Mouse (Mus musculus) C2C12 (cell line): Measurements from ENCODE around the gene Prrg1. TPM values are rescaled to one million over a fixed set of nuclear protein-coding genes. Genes with fewer than 3 reads are reported as not detected.

Experiments
- H3K27me3 ChIP-seq: one replicate; pipeline ENCODE4 v1.6.1; 2011; ENCODE audit not compliant: control insufficient read depth, insufficient read depth, insufficient read length
- H3K36me3 ChIP-seq: one replicate; pipeline ENCODE4 v1.6.1; 2011; ENCODE audit not compliant: control insufficient read depth, insufficient read depth
- H3K4me3 ChIP-seq: one replicate; pipeline ENCODE4 v1.5.1; 2011; ENCODE audit warnings: mild to moderate bottlenecking, control low read depth; ENCODE audit not compliant: poor library complexity, insufficient read depth, severe bottlenecking
- H3K79me2 ChIP-seq: one replicate; pipeline ENCODE4 v1.6.1; 2011; ENCODE audit not compliant: control insufficient read depth, insufficient read depth
- H3K79me3 ChIP-seq: one replicate; pipeline ENCODE4 v1.6.1; 2011; ENCODE audit warnings: low read depth, control low read depth
- H3ac ChIP-seq: one replicate; pipeline ENCODE3; 2011; ENCODE audit warnings: low read depth; ENCODE audit not compliant: control insufficient read depth, insufficient read length
- CEBPB ChIP-seq: IDR thresholded peaks from one replicate; pipeline ENCODE4 v1.6.1; 2011; ENCODE audit warnings: low read depth, mild to moderate bottlenecking, control low read depth, moderate library complexity
- CTCF ChIP-seq: IDR thresholded peaks from one replicate; pipeline ENCODE4 v1.5.1; 2011; ENCODE audit not compliant: control insufficient read depth, insufficient read depth, insufficient read length
- FOSL1 ChIP-seq: IDR thresholded peaks from one replicate; pipeline ENCODE4 v1.8.0; 2011; ENCODE audit warnings: mild to moderate bottlenecking, low read length; ENCODE audit not compliant: poor library complexity, insufficient read depth, severe bottlenecking
- MAX ChIP-seq: IDR thresholded peaks from one replicate; pipeline ENCODE4 v1.6.1; 2011; ENCODE audit warnings: mild to moderate bottlenecking, control low read depth
- MYOD1 ChIP-seq: IDR thresholded peaks from one replicate; pipeline ENCODE4 v1.6.1; 2011; ENCODE audit warnings: low read depth; ENCODE audit not compliant: control insufficient read depth, insufficient read length
- MYOG ChIP-seq: IDR thresholded peaks from one replicate; pipeline ENCODE4 v1.6.1; 2011; ENCODE audit not compliant: control insufficient read depth, insufficient read length; ENCODE audit errors: extremely low read depth
- USF1 ChIP-seq: IDR thresholded peaks from one replicate; pipeline ENCODE4 v1.6.1; 2011; ENCODE audit warnings: low read depth, mild to moderate bottlenecking, control low read depth, moderate library complexity
- long read RNA-seq, 2 experiments: library from polyadenylated mRNA; unstranded; transcript quantifications; one replicate each; pipeline ENCODE4 v2.0.0; 2019 to 2020
- polyA plus RNA-seq: library from polyadenylated mRNA; unstranded; fragments of >200 nt; fragmentation: generic; extraction: Trizol; gene quantifications from one replicate; pipeline ENCODE4 v1.2.1, GENCODE M21; 2012; ENCODE audit warnings: missing spikeins

Gene Prrg1
- 1.1 TPM for polyA plus RNA-seq
- long read RNA-seq, experiment 1 = 0 reads
- long read RNA-seq, experiment 2, partial matches to known transcripts = 0 of 2 reads
- long read RNA-seq, experiment 2, other reads (novel, unspliced or antisense) = 0 of 2 reads

- H3K27me3 ChIP-seq = no peaks in the 10 kb centered on the region
- H3K36me3 ChIP-seq = no peaks in the 10 kb centered on the region
- H3K79me2 ChIP-seq = no peaks in the 10 kb centered on the region
These were observed at the start of gene Prrg1 for GRCm38 (mm10) chrX:78583202-78584004. Gene Prrg1, minus strand, starts transcription at chrX:78583896.

GRCm38 (mm10) chrX:78605814-78606213 is 22.1 kb upstream of the Prrg1 start:
- Histone ChIP-seq H3K36me3 (no peaks in the 10 kb centered on the region), H3K27me3 (no peaks in the 10 kb centered on the region), H3K79me3 (no peaks in the 10 kb centered on the region), H3ac (no peak overlapping the region), H3K79me2 (no peaks in the 10 kb centered on the region), H3K4me3 (no peak overlapping the region)
- TF ChIP-seq FOSL1 = no peak
- no peak for TF ChIP-seq CEBPB
- no peak for TF ChIP-seq USF1
- TF ChIP-seq MYOG = no peak
- no peak for TF ChIP-seq MYOD1
- no peak for TF ChIP-seq MAX
- TF ChIP-seq CTCF = no peak

More at GRCm38 (mm10) chrX:78583202-78584004, at the start of gene Prrg1:
- Histone ChIP-seq H3K79me3 (no peaks in the 10 kb centered on the region), H3K4me3 (peak within 1 kb of the TSS; percentile 30), H3ac (peak within 1 kb of the TSS; percentile 62)
- TF ChIP-seq USF1 = no peak
- TF ChIP-seq MYOD1 = no peak
- no peak for TF ChIP-seq CTCF
- no peak for TF ChIP-seq MAX
- no peak for TF ChIP-seq MYOG
- TF ChIP-seq FOSL1 = no peak
- TF ChIP-seq CEBPB = no peak

GRCm38 (mm10) chrX:78593138-78593537 is 9.4 kb upstream of the Prrg1 start:
- Histone ChIP-seq H3K79me2 (no peaks in the 10 kb centered on the region), H3K36me3 (no peaks in the 10 kb centered on the region), H3K27me3 (no peaks in the 10 kb centered on the region), H3K79me3 (no peaks in the 10 kb centered on the region), H3ac (no peak overlapping the region), H3K4me3 (no peak overlapping the region)
- TF ChIP-seq FOSL1 (no peak), MAX (no peak), MYOD1 (no peak), USF1 (no peak), MYOG (no peak), CTCF (no peak), CEBPB (no peak)

- Histone ChIP-seq H3K79me3 (no peaks in the 10 kb centered on the region), H3K79me2 (no peaks in the 10 kb centered on the region), H3K27me3 (no peaks in the 10 kb centered on the region), H3ac (no peak overlapping the region), H3K36me3 (no peaks in the 10 kb centered on the region), H3K4me3 (peak overlapping the region; percentile 30)
- TF ChIP-seq USF1 (no peak), MYOD1 (no peak), MYOG (no peak), FOSL1 (no peak), MAX (no peak), CEBPB (no peak)
These were observed 868 bp downstream of the Prrg1 start for GRCm38 (mm10) chrX:78582854-78583201.

- H3ac ChIP-seq = no peak overlapping the region
- no peak for TF ChIP-seq MYOG
- no peak for TF ChIP-seq USF1
- no peak for TF ChIP-seq FOSL1
- no peaks in the 10 kb centered on the region for H3K36me3 ChIP-seq
- H3K79me2 ChIP-seq = no peaks in the 10 kb centered on the region
- H3K79me3 ChIP-seq = no peaks in the 10 kb centered on the region
- H3K4me3 ChIP-seq = no peak overlapping the region
- no peaks in the 10 kb centered on the region for H3K27me3 ChIP-seq
These were observed 20.2 kb downstream of the Prrg1 start for GRCm38 (mm10) chrX:78563451-78563850.

- no peaks in the 10 kb centered on the region for H3K79me2 ChIP-seq
- H3K4me3 ChIP-seq = no peak overlapping the region
- H3K79me3 ChIP-seq = no peaks in the 10 kb centered on the region
- H3K27me3 ChIP-seq = no peaks in the 10 kb centered on the region
- no peak for TF ChIP-seq MYOD1
- no peak overlapping the region for H3ac ChIP-seq
- no peaks in the 10 kb centered on the region for H3K36me3 ChIP-seq
These were observed 30.3 kb downstream of the Prrg1 start for GRCm38 (mm10) chrX:78553399-78553798.
